Mouse (Mus musculus): ENCODE data around the gene Metap2. TPM values are rescaled to one million over a fixed set of nuclear protein-coding genes. Genes with fewer than 3 reads are reported as not detected.
"Not testable (repeated sequence)": the region's sequence is repeated elsewhere in the genome, so short reads cannot be mapped to it uniquely, and the experiment has no call there.

Gene Metap2
- polyA plus RNA-seq, 1 experiment from 2014 or later, result 191 TPM

DNA sequence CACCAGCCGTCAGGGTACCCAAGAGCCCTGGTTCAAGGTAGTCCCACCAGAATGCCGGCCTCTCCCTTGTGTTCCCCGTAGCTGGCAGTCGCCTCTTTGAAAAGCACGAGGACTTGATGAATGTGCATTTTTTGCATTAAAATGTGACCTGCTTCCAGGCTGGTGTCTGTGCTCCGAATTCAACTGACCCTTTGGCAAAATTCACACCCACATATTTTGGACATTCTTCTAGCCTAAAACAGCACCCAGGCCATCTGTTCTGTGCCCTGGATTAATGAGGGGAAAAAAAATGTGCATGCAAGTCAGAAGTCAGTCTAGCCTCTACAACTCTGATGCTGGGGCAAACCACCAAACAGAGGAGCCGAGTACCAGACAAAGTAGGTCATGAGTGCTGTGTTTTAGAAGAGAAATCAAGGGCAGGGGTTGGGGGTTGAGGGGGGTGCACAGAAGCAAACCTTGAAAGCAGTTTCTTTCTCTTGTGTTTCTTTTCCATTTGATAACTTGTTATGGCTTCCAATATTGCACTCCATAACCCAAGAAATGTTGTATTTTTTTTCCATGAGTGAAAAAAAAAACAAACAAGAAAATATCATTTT is 86.2 kb downstream of the Metap2 start:
- Histone ChIP-seq H3K27ac (ENCODE audit: low read length) (no peak overlapping the region), H3K4me2 (replicated peaks; ENCODE audit: low read depth, low read length) (no peak overlapping the region), H3K27me3 (ENCODE audit: control insufficient read depth, insufficient read depth, low read length) (no peaks in the 10 kb centered on the region), H3K9me3 (ENCODE audit: control insufficient read depth, low read depth, low read length) (no peaks in the 10 kb centered on the region), H3K4me1 (ENCODE audit: control insufficient read depth, insufficient read depth, low read length) (no peaks in the 10 kb centered on the region), H3K9ac (replicated peaks; ENCODE audit: low read depth, low read length) (no peak overlapping the region), H3K4me3 (ENCODE audit: low read depth, low read length) (no peak overlapping the region), H3K36me3 (ENCODE audit: control insufficient read depth, insufficient read depth, low read length) (no peaks in the 10 kb centered on the region)
- 34% methylated on average over 7 of the region's 7 CpGs for WGBS
- no peak for ATAC-seq (ENCODE audit: insufficient number of reproducible peaks, insufficient read depth, low FRiP score, low read depth)

DNA sequence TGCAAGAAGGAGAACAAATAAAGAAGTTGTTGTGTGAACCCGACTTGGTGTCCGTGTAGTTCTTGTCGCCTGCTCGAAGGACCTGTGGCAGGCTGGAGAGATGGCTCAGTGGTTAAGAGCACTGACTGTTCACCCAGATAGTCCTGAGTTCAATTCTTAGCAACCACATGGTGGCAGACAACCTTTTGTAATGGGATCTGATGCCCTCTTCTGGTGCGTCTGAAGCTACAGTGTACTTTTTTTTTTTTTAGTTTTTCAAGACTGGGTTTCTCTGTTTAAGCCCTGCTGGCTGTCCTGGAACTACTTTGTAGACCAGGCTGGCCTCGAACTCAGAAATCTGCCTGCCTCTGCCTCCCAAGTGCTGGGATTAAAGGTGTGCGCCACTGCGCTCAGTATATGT is 87.5 kb downstream of the Metap2 start:
- H3K36me3 ChIP-seq (ENCODE audit: control insufficient read depth, insufficient read depth, low read length); ATAC-seq (ENCODE audit: insufficient number of reproducible peaks, insufficient read depth, low FRiP score, low read depth); H3K9ac ChIP-seq (replicated peaks; ENCODE audit: low read depth, low read length); H3K4me3 ChIP-seq (ENCODE audit: low read depth, low read length); H3K27ac ChIP-seq (ENCODE audit: low read length); H3K4me2 ChIP-seq (replicated peaks; ENCODE audit: low read depth, low read length); H3K27me3 ChIP-seq (ENCODE audit: control insufficient read depth, insufficient read depth, low read length); H3K9me3 ChIP-seq (ENCODE audit: control insufficient read depth, low read depth, low read length); H3K4me1 ChIP-seq (ENCODE audit: control insufficient read depth, insufficient read depth, low read length): not testable (repeated sequence)
- WGBS, result 93% methylated on average over 8 of the region's 8 CpGs

Other genes with a start within 250 kb of the Metap2 start
- 0.27 and 0.61 TPM in 2 replicates for gene Usp44, start 65.5 kb downstream of the Metap2 start, polyA plus RNA-seq (2014; fragmentation: Nextera tagmentation; extraction: Ambion mirVana)
- gene Vezt, start 138.7 kb upstream of the Metap2 start, polyA plus RNA-seq (2014; fragmentation: Nextera tagmentation; extraction: Ambion mirVana), result 29.7 and 33.7 TPM in 2 replicates
- 4.0 and 4.6 TPM in 2 replicates for gene Fgd6, start 138.9 kb upstream of the Metap2 start, polyA plus RNA-seq (2014; fragmentation: Nextera tagmentation; extraction: Ambion mirVana)

Data from stomach, embryonic 14.5 days (tissue).